Mouse (Mus musculus): ENCODE data around the gene Ptpn1. TPM values are rescaled to one million over a fixed set of nuclear protein-coding genes. Genes with fewer than 3 reads are reported as not detected.

The Ptpn1 gene
- polyA plus RNA-seq, 1 experiment from 2014 or later = 57.4 TPM

GRCm38 (mm10) chr2:167978271-167978670, 46.4 kb downstream of the Ptpn1 start:
- no peaks in the 10 kb centered on the region for H3K9me3 ChIP-seq (ENCODE audit: control insufficient read depth, low read length)
- no peak for ATAC-seq (ENCODE audit: insufficient number of reproducible peaks, low FRiP score, low TSS enrichment, low read depth)
- no peak overlapping the region for H3K27ac ChIP-seq (replicated peaks; ENCODE audit: low read depth, low read length)
- no peaks in the 10 kb centered on the region for H3K27me3 ChIP-seq (ENCODE audit: control insufficient read depth, insufficient read depth, low read length)
- 93% methylated on average over 10 of the region's 10 CpGs for WGBS
- H3K4me2 ChIP-seq (ENCODE audit: low read depth, severe bottlenecking) = no peak overlapping the region
- peaks cover 28% of the 10 kb centered on the region for H3K36me3 ChIP-seq (ENCODE audit: control insufficient read depth, insufficient read depth, low read length)
- H3K4me3 ChIP-seq (ENCODE audit: low read depth, low read length) = no peak overlapping the region
- no peak for DNase-seq (ENCODE audit: low spot score)
- H3K9ac ChIP-seq (ENCODE audit: low read length) = no peak overlapping the region
- H3K4me1 ChIP-seq (ENCODE audit: control insufficient read depth, insufficient read depth, low read length) = no peaks in the 10 kb centered on the region

- H3K36me3 ChIP-seq (ENCODE audit: control insufficient read depth, insufficient read depth, low read length) = peaks cover 13% of the 10 kb centered on the region
- H3K4me3 ChIP-seq (ENCODE audit: low read depth, low read length) = no peak overlapping the region
Measured at GRCm38 (mm10) chr2:167980391-167980790, 48.5 kb downstream of the Ptpn1 start.

GRCm38 (mm10) chr2:167982646-167983045, 50.8 kb downstream of the Ptpn1 start:
- Histone ChIP-seq H3K27me3 (ENCODE audit: control insufficient read depth, insufficient read depth, low read length) (no peaks in the 10 kb centered on the region), H3K4me1 (ENCODE audit: control insufficient read depth, insufficient read depth, low read length) (no peaks in the 10 kb centered on the region), H3K4me2 (ENCODE audit: low read depth, severe bottlenecking) (no peak overlapping the region), H3K27ac (replicated peaks; ENCODE audit: low read depth, low read length) (no peak overlapping the region), H3K36me3 (ENCODE audit: control insufficient read depth, insufficient read depth, low read length) (peaks cover 5% of the 10 kb centered on the region), H3K9me3 (ENCODE audit: control insufficient read depth, low read length) (no peaks in the 10 kb centered on the region), H3K4me3 (ENCODE audit: low read depth, low read length) (no peak overlapping the region), H3K9ac (ENCODE audit: low read length) (no peak overlapping the region)
- no peak for ATAC-seq (ENCODE audit: insufficient number of reproducible peaks, low FRiP score, low TSS enrichment, low read depth)
- WGBS = 68% methylated on average over 9 of the region's 9 CpGs
- no peak for DNase-seq (ENCODE audit: low spot score)

More at GRCm38 (mm10) chr2:167980391-167980790, 48.5 kb downstream of the Ptpn1 start:
- no peak overlapping the region for H3K27ac ChIP-seq (replicated peaks; ENCODE audit: low read depth, low read length)
- H3K4me1 ChIP-seq (ENCODE audit: control insufficient read depth, insufficient read depth, low read length) = no peaks in the 10 kb centered on the region
- WGBS = 88% methylated on average over 10 of the region's 10 CpGs
- no peaks in the 10 kb centered on the region for H3K9me3 ChIP-seq (ENCODE audit: control insufficient read depth, low read length)
- H3K4me2 ChIP-seq (ENCODE audit: low read depth, severe bottlenecking) = no peak overlapping the region
- DNase-seq (ENCODE audit: low spot score) = no peak
- H3K27me3 ChIP-seq (ENCODE audit: control insufficient read depth, insufficient read depth, low read length) = no peaks in the 10 kb centered on the region
- no peak overlapping the region for H3K9ac ChIP-seq (ENCODE audit: low read length)
- no peak for ATAC-seq (ENCODE audit: insufficient number of reproducible peaks, low FRiP score, low TSS enrichment, low read depth)

DNA sequence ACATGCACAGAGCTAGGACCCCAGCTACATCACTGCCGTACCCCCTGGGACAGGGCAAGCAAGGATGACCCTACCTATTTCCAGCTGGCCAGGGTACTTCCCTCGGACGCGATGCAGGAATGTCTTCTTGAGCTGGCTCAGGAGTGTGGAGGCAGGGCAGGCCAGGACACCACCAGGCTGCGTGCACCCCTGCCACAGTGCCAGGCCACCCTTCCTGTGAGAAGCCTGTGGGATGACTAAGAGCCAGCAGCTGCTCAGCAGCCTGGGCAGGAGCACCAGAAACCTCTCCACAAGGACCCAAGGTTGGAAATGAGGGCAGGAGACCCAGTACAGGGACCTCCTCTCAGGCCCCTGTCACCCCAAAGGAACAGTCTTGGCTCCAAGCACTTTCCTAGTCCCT, 52.5 kb downstream of the Ptpn1 start:
- 82% methylated on average over 5 of the region's 5 CpGs for WGBS
- DNase-seq (ENCODE audit: low spot score) (no peak), ATAC-seq (ENCODE audit: insufficient number of reproducible peaks, low FRiP score, low TSS enrichment, low read depth) (no peak)
- Histone ChIP-seq H3K4me3 (ENCODE audit: low read depth, low read length) (no peak overlapping the region), H3K9me3 (ENCODE audit: control insufficient read depth, low read length) (no peaks in the 10 kb centered on the region), H3K9ac (ENCODE audit: low read length) (no peak overlapping the region), H3K36me3 (ENCODE audit: control insufficient read depth, insufficient read depth, low read length) (0 out of 2 replicates have a peak, but pooled peaks cover 2% of the 10 kb centered on the region), H3K27me3 (ENCODE audit: control insufficient read depth, insufficient read depth, low read length) (no peaks in the 10 kb centered on the region), H3K27ac (replicated peaks; ENCODE audit: low read depth, low read length) (no peak overlapping the region), H3K4me1 (ENCODE audit: control insufficient read depth, insufficient read depth, low read length) (no peaks in the 10 kb centered on the region), H3K4me2 (ENCODE audit: low read depth, severe bottlenecking) (no peak overlapping the region)

- Histone ChIP-seq H3K4me3 (ENCODE audit: low read depth, low read length) (no peak overlapping the region), H3K27me3 (ENCODE audit: control insufficient read depth, insufficient read depth, low read length) (no peaks in the 10 kb centered on the region), H3K4me1 (ENCODE audit: control insufficient read depth, insufficient read depth, low read length) (no peaks in the 10 kb centered on the region), H3K9me3 (ENCODE audit: control insufficient read depth, low read length) (no peaks in the 10 kb centered on the region), H3K9ac (ENCODE audit: low read length) (no peak overlapping the region), H3K36me3 (ENCODE audit: control insufficient read depth, insufficient read depth, low read length) (no peaks in the 10 kb centered on the region), H3K27ac (replicated peaks; ENCODE audit: low read depth, low read length) (no peak overlapping the region), H3K4me2 (ENCODE audit: low read depth, severe bottlenecking) (no peak overlapping the region)
- 43% methylated on average over 3 of the region's 3 CpGs for WGBS
- ATAC-seq (ENCODE audit: insufficient number of reproducible peaks, low FRiP score, low TSS enrichment, low read depth) = no peak
- no peak for DNase-seq (ENCODE audit: low spot score)
Measured at GRCm38 (mm10) chr2:167984946-167985345, 53.1 kb downstream of the Ptpn1 start.

- WGBS = 21% methylated on average over 6 of the region's 7 CpGs
- Histone ChIP-seq H3K36me3 (ENCODE audit: control insufficient read depth, insufficient read depth, low read length) (no peaks in the 10 kb centered on the region), H3K4me3 (ENCODE audit: low read depth, low read length) (no peak overlapping the region), H3K9me3 (ENCODE audit: control insufficient read depth, low read length) (no peaks in the 10 kb centered on the region), H3K27ac (replicated peaks; ENCODE audit: low read depth, low read length) (no peak overlapping the region), H3K9ac (ENCODE audit: low read length) (no peak overlapping the region), H3K4me1 (ENCODE audit: control insufficient read depth, insufficient read depth, low read length) (no peaks in the 10 kb centered on the region), H3K4me2 (ENCODE audit: low read depth, severe bottlenecking) (no peak overlapping the region), H3K27me3 (ENCODE audit: control insufficient read depth, insufficient read depth, low read length) (no peaks in the 10 kb centered on the region)
- ATAC-seq (ENCODE audit: insufficient number of reproducible peaks, low FRiP score, low TSS enrichment, low read depth) = no peak
- peak; percentile 64 for DNase-seq (ENCODE audit: low spot score)
Measured at GRCm38 (mm10) chr2:167986762-167987161, 54.9 kb downstream of the Ptpn1 start.

GRCm38 (mm10) chr2:167987640-167988039, 55.8 kb downstream of the Ptpn1 start:
- ATAC-seq (ENCODE audit: insufficient number of reproducible peaks, low FRiP score, low TSS enrichment, low read depth) (no peak), DNase-seq (ENCODE audit: low spot score) (no peak)
- Histone ChIP-seq H3K9me3 (ENCODE audit: control insufficient read depth, low read length) (no peaks in the 10 kb centered on the region), H3K36me3 (ENCODE audit: control insufficient read depth, insufficient read depth, low read length) (no peaks in the 10 kb centered on the region), H3K27me3 (ENCODE audit: control insufficient read depth, insufficient read depth, low read length) (no peaks in the 10 kb centered on the region), H3K27ac (replicated peaks; ENCODE audit: low read depth, low read length) (no peak overlapping the region), H3K9ac (ENCODE audit: low read length) (no peak overlapping the region), H3K4me1 (ENCODE audit: control insufficient read depth, insufficient read depth, low read length) (no peaks in the 10 kb centered on the region), H3K4me2 (ENCODE audit: low read depth, severe bottlenecking) (no peak overlapping the region), H3K4me3 (ENCODE audit: low read depth, low read length) (no peak overlapping the region)
- 62% methylated on average over 12 of the region's 12 CpGs for WGBS

DNA sequence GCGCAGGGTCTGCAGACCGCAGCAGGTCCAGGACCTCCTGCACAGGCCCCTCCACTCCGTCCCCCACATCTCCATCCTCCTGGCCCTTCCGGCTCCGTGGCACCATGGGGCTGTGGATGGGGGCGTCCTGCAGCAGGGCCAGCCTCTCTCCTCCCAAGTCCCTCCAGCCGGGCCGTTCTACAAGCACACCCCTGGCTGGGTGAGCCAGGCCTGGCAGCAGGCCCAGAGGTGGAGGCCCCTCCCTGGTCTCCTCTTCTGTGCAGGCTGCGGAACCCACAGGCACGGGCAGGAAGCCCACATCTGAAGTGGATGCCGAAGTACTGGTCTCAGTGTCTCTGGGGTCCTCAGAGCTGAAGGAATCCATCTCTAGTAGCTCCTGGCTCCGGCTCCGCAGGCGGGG, 57.5 kb downstream of the Ptpn1 start:
- DNase-seq (ENCODE audit: low spot score) = no peak
- Histone ChIP-seq H3K9me3 (ENCODE audit: control insufficient read depth, low read length) (no peaks in the 10 kb centered on the region), H3K27ac (replicated peaks; ENCODE audit: low read depth, low read length) (no peak overlapping the region), H3K36me3 (ENCODE audit: control insufficient read depth, insufficient read depth, low read length) (no peaks in the 10 kb centered on the region), H3K4me2 (ENCODE audit: low read depth, severe bottlenecking) (no peak overlapping the region), H3K4me3 (ENCODE audit: low read depth, low read length) (no peak overlapping the region), H3K27me3 (ENCODE audit: control insufficient read depth, insufficient read depth, low read length) (no peaks in the 10 kb centered on the region), H3K9ac (ENCODE audit: low read length) (no peak overlapping the region), H3K4me1 (ENCODE audit: control insufficient read depth, insufficient read depth, low read length) (no peaks in the 10 kb centered on the region)
- 78% methylated on average over 14 of the region's 14 CpGs for WGBS
- no peak for ATAC-seq (ENCODE audit: insufficient number of reproducible peaks, low FRiP score, low TSS enrichment, low read depth)

DNA sequence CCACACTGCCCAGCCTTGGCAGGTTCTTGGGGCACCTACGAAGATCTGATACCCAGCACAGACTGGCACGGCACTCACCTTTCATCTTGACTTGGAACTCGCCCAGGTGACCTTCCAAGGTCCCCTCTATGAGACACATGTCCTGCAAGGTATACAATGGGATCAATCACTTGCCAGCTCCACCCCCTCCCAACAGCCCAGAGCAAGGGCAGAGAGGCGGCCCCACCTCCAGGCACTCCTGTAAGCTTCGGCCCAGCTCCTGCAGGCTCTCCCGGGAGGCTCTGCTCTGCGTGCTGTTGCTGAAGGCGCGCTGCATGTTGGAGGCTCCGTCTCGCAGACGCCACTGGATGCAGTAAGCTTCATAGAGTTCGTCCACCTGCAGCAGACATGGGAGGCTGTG, 61.4 kb downstream of the Ptpn1 start:
- no peak overlapping the region for H3K9ac ChIP-seq (ENCODE audit: low read length)
- H3K4me2 ChIP-seq (ENCODE audit: low read depth, severe bottlenecking) = no peak overlapping the region
- no peak for ATAC-seq (ENCODE audit: insufficient number of reproducible peaks, low FRiP score, low TSS enrichment, low read depth)
- DNase-seq (ENCODE audit: low spot score) = no peak
- 0 out of 2 replicates have a peak, but pooled peaks cover 3% of the 10 kb centered on the region for H3K4me1 ChIP-seq (ENCODE audit: control insufficient read depth, insufficient read depth, low read length)
- no peak overlapping the region for H3K27ac ChIP-seq (replicated peaks; ENCODE audit: low read depth, low read length)
- no peaks in the 10 kb centered on the region for H3K36me3 ChIP-seq (ENCODE audit: control insufficient read depth, insufficient read depth, low read length)
- no peak overlapping the region for H3K4me3 ChIP-seq (ENCODE audit: low read depth, low read length)
- 53% methylated on average over 13 of the region's 13 CpGs for WGBS
- H3K27me3 ChIP-seq (ENCODE audit: control insufficient read depth, insufficient read depth, low read length) = no peaks in the 10 kb centered on the region
- no peaks in the 10 kb centered on the region for H3K9me3 ChIP-seq (ENCODE audit: control insufficient read depth, low read length)
